Mouse (Mus musculus): ENCODE measurements at regions not wholly inside any gene's neighbourhood (a gene's known extent, or its start where the extent isn't known, plus 50 kb on each side); places are given as distances from the start of the nearest gene placed in this dataset.

DNA sequence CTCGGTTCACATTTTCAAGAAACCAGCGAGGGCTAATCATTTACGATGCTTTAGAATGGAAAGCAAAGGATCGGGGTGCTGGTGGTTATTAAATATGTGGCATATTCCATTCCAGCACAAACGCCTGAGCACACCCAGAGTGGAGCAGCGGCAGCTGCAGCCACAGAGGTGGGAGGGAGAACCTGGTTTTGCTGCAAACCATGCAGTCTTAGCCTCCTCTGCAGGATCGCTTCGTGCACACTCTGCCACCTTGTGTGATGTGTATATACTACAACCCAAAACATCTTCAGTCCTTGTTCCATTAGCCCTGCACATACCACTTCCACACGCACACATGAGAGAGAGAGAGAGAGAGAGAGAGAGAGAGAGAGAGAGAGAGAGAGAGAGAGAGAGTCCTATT is 321.7 kb upstream of the Map3k7 start:
- Histone ChIP-seq H3K27ac (no peak overlapping the region), H3K4me1 (replicated peaks; ENCODE audit: control insufficient read depth in 2 of 2, insufficient read depth in 2 of 2, low read length in 1 of 2) (no peaks in the 10 kb centered on the region), H3K9ac (replicated peaks) (no peak overlapping the region), H3K27me3 (ENCODE audit: control insufficient read depth, insufficient read depth, low read length) (no peaks in the 10 kb centered on the region), H3K4me3 (ENCODE audit: insufficient read depth in 1 of 2, low read depth in 2 of 2, low read length in 2 of 2) (no peak overlapping the region), H3K4me2 (ENCODE audit: low read depth) (no peak overlapping the region), H3K9me3 (ENCODE audit: control insufficient read depth, low read length) (no peaks in the 10 kb centered on the region), H3K36me3 (replicated peaks; ENCODE audit: control insufficient read depth, insufficient read depth, low read depth) (no peaks in the 10 kb centered on the region)
- no peak for ATAC-seq (ENCODE audit: insufficient read depth)
- TF ChIP-seq EP300 (IDR thresholded peaks at IDR 0.05; ENCODE audit: low read depth) = no peak
- TF ChIP-seq CTCF (IDR thresholded peaks at IDR 0.05; ENCODE audit: low read depth) = no peak
- WGBS (ENCODE audit: insufficient replicate concordance) = 57% methylated on average over 9 of the region's 9 CpGs
- no peak for DNase-seq (ENCODE audit: low read depth in 3 of 3, low spot score in 3 of 3)

DNA sequence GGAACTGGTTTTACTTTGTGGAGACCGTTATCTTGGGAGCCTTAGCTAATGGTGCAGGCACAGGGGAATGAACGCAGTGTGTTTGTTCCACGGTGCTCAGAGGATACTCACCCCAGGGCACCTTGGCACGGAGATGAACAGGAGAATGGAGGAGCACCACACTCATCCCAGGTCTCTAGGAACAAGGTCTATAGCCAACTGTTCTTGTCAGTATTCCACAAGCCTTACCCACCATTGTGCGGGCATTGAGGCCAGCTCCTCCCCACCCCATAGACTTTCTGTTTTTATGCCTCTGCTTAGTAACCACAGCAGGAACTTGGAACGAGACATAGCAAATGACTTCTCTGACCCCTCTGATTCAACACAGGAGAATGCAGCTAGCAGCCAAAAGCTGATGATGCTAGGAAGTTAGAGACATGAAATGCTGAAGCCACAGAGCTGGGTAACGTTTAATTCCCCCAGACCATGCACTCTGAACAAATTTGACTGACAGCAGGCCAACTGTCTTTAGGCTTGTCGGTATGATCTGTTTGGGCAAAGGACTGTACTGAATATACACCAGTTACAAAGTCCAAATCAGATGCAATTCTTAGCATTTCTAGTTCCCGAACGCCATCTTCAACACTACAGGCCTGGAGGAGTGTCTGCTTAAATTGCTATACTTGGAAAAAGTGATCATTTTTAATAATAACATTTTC is 321.2 kb upstream of the Map3k7 start:
- Histone ChIP-seq H3K36me3 (replicated peaks; ENCODE audit: control insufficient read depth, insufficient read depth, low read depth) (no peaks in the 10 kb centered on the region), H3K4me2 (ENCODE audit: low read depth) (no peak overlapping the region), H3K27me3 (ENCODE audit: control insufficient read depth, insufficient read depth, low read length) (no peaks in the 10 kb centered on the region), H3K27ac (no peak overlapping the region), H3K4me1 (replicated peaks; ENCODE audit: control insufficient read depth in 2 of 2, insufficient read depth in 2 of 2, low read length in 1 of 2) (no peaks in the 10 kb centered on the region), H3K9me3 (ENCODE audit: control insufficient read depth, low read length) (no peaks in the 10 kb centered on the region), H3K4me3 (ENCODE audit: insufficient read depth in 1 of 2, low read depth in 2 of 2, low read length in 2 of 2) (no peak overlapping the region), H3K9ac (replicated peaks) (no peak overlapping the region)
- no peak for DNase-seq (ENCODE audit: low read depth in 3 of 3, low spot score in 3 of 3)
- TF ChIP-seq EP300 (IDR thresholded peaks at IDR 0.05; ENCODE audit: low read depth) = no peak
- no peak for TF ChIP-seq CTCF (IDR thresholded peaks at IDR 0.05; ENCODE audit: low read depth)
- WGBS (ENCODE audit: insufficient replicate concordance) = 46% methylated on average over 10 of the region's 10 CpGs
- ATAC-seq (ENCODE audit: insufficient read depth) = no peak

DNA sequence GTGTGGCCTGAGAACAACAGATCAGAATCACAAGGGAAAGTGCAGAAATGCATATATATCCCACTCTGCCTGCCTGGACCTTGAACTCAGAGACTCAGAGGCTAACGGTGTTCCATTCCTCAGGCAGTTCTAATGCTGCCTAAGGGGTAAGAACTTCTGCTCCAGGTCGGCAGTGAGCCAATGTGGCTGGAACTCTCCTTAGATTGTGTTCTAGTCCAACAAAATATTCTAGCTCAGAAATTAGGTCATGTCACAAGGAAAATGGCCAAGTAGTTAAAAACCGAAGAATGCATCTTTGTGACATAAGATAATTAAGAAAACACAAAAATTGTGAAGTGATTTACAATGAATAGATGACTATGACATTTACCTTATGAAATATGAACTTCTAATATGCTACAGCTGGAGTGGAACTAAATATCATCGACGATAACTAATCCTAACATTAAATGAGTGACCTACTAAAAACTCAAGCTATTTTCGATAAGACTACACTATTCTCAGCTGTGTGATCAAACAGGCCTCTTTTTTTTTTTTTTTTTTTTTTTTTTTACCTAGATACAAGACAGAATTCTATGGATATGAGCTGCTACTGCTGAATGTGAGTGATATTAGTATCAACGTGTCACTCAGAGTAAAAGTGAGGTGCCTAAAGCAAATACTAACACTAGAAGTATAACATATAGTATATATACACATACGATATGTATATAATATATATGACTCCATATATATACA is 315.1 kb upstream of the Map3k7 start:
- WGBS (ENCODE audit: insufficient replicate concordance) = 67% methylated on average over 8 of the region's 8 CpGs

DNA sequence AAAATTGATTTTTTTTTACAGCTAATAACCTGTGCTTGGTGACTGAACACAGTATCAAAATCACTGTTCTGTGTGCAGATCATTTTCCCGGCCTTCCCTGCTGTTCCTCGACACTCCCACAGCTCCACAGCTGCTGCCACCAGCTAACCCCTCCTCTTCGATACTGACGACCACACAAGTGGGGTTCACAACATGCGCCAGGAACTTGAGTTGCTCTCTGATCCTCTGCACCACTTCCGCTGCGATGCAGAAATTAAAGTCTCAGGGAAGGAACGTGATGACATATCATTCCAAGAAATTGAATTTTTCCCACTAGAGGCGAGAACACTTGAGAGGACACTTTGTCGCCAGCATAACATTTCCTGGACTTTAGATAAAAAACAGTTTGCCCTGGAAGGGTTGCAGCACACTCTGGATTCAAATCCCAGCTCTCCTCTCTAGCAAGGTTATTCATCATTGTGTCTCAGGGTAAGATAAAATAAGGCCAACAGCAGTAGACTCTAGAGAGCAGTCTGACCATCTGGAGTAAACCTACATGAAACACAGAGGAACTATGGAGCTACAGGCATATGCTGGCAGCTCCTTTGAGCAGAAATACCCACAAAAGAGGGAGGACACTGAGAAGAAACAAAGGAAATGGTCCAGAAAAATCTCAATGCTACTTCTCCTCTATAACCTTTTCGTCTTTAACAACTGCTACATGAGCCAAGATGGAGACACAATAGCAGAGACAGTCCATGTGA is 308.4 kb upstream of the Map3k7 start:
- H3K9ac ChIP-seq (replicated peaks) = no peak overlapping the region
- no peak overlapping the region for H3K4me3 ChIP-seq (ENCODE audit: insufficient read depth in 1 of 2, low read depth in 2 of 2, low read length in 2 of 2)
- no peak for TF ChIP-seq CTCF (IDR thresholded peaks at IDR 0.05; ENCODE audit: low read depth)
- no peak for TF ChIP-seq EP300 (IDR thresholded peaks at IDR 0.05; ENCODE audit: low read depth)
- H3K9me3 ChIP-seq (ENCODE audit: control insufficient read depth, low read length) = no peaks in the 10 kb centered on the region
- no peak overlapping the region for H3K27ac ChIP-seq
- no peaks in the 10 kb centered on the region for H3K4me1 ChIP-seq (replicated peaks; ENCODE audit: control insufficient read depth in 2 of 2, insufficient read depth in 2 of 2, low read length in 1 of 2)
- WGBS (ENCODE audit: insufficient replicate concordance) = 64% methylated on average over 11 of the region's 11 CpGs
- no peaks in the 10 kb centered on the region for H3K27me3 ChIP-seq (ENCODE audit: control insufficient read depth, insufficient read depth, low read length)
- DNase-seq (ENCODE audit: low read depth in 3 of 3, low spot score in 3 of 3) = no peak
- H3K36me3 ChIP-seq (replicated peaks; ENCODE audit: control insufficient read depth, insufficient read depth, low read depth) = no peaks in the 10 kb centered on the region
- H3K4me2 ChIP-seq (ENCODE audit: low read depth) = no peak overlapping the region
- no peak for ATAC-seq (ENCODE audit: insufficient read depth)

More for the DNA sequence above, 315.1 kb upstream of the Map3k7 start:
- Histone ChIP-seq H3K9me3 (ENCODE audit: control insufficient read depth, low read length) (no peaks in the 10 kb centered on the region), H3K4me1 (replicated peaks; ENCODE audit: control insufficient read depth in 2 of 2, insufficient read depth in 2 of 2, low read length in 1 of 2) (no peaks in the 10 kb centered on the region), H3K36me3 (replicated peaks; ENCODE audit: control insufficient read depth, insufficient read depth, low read depth) (no peaks in the 10 kb centered on the region), H3K27ac (no peak overlapping the region), H3K9ac (replicated peaks) (no peak overlapping the region), H3K4me3 (ENCODE audit: insufficient read depth in 1 of 2, low read depth in 2 of 2, low read length in 2 of 2) (no peak overlapping the region), H3K27me3 (ENCODE audit: control insufficient read depth, insufficient read depth, low read length) (no peaks in the 10 kb centered on the region), H3K4me2 (ENCODE audit: low read depth) (no peak overlapping the region)
- ATAC-seq (ENCODE audit: insufficient read depth) (no peak), DNase-seq (ENCODE audit: low read depth in 3 of 3, low spot score in 3 of 3) (no peak)
- no peak for TF ChIP-seq EP300 (IDR thresholded peaks at IDR 0.05; ENCODE audit: low read depth)
- TF ChIP-seq CTCF (IDR thresholded peaks at IDR 0.05; ENCODE audit: low read depth) = no peak

DNA sequence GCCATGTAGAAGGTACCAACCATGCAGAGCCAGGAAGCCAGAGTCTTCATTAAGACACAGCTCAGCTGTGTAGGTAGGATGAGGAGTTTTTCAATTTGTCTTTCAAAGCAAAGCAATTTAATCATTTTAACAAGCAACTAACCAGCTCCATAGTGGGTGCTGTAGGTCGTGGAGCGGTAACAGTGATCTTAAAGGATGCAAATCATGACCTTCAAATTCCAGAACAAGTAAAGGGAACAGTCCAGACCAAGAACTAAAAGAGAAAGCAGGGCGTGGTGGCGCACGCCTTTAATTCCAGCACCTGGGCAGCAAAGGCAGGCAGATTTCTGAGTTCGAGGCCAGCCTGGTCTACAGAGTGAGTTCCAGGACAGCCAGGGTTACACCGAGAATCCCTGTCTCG is 307.8 kb upstream of the Map3k7 start:
- ATAC-seq (ENCODE audit: insufficient read depth) = no peak
- Histone ChIP-seq H3K9me3 (ENCODE audit: control insufficient read depth, low read length) (no peaks in the 10 kb centered on the region), H3K27me3 (ENCODE audit: control insufficient read depth, insufficient read depth, low read length) (no peaks in the 10 kb centered on the region), H3K4me1 (replicated peaks; ENCODE audit: control insufficient read depth in 2 of 2, insufficient read depth in 2 of 2, low read length in 1 of 2) (no peaks in the 10 kb centered on the region), H3K27ac (no peak overlapping the region), H3K4me3 (ENCODE audit: insufficient read depth in 1 of 2, low read depth in 2 of 2, low read length in 2 of 2) (no peak overlapping the region), H3K4me2 (ENCODE audit: low read depth) (no peak overlapping the region), H3K36me3 (replicated peaks; ENCODE audit: control insufficient read depth, insufficient read depth, low read depth) (no peaks in the 10 kb centered on the region), H3K9ac (replicated peaks) (no peak overlapping the region)
- WGBS (ENCODE audit: insufficient replicate concordance) = 59% methylated on average over 8 of the region's 8 CpGs
- TF ChIP-seq EP300 (IDR thresholded peaks at IDR 0.05; ENCODE audit: low read depth) = no peak
- TF ChIP-seq CTCF (IDR thresholded peaks at IDR 0.05; ENCODE audit: low read depth) = no peak
- no peak for DNase-seq (ENCODE audit: low read depth in 3 of 3, low spot score in 3 of 3)
